Mouse (Mus musculus): ENCODE data around the gene Nfil3. TPM values are rescaled to one million over a fixed set of nuclear protein-coding genes. Genes with fewer than 3 reads are reported as not detected.

The Nfil3 gene
- total RNA-seq, 2 experiments from 2014 or later: 0.85 TPM; not detected in 1

DNA sequence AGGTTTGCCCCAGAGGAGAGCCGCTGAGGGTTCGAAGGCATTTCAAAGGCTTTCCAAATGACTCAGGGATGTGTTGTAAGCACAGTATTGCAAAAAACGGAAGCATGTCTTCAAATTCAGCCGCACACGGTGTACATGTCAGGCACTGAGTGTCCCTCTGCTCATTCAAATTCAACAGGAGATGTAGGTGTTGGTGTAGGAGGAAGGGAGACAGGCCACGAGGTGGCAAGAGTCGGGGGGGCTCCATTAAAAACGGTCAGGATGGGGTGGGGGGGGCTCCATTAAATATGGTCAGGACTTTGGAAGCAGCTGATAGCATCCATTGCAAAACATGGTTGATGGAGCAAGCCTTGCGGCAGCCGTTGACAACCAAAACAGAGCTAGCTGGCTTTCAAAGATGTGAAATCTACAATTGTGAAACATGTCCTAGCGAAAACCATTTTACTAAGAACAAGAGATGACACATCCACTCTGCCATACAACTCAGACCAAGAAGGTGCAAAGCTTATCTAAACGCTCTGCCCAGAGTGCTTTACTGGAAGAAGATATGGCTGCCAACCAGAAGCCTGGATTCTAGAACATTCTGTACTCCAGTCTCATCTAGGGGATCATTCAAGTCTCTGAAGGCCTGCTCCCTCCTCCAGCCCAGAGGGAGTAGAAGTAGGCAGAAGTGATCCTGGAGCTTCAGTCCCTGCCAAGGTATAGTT is 4.8 kb upstream of the Nfil3 start:
- ATAC-seq (replicated peaks; ENCODE audit: low FRiP score, low TSS enrichment, poor library complexity, severe bottlenecking): no peak

DNA sequence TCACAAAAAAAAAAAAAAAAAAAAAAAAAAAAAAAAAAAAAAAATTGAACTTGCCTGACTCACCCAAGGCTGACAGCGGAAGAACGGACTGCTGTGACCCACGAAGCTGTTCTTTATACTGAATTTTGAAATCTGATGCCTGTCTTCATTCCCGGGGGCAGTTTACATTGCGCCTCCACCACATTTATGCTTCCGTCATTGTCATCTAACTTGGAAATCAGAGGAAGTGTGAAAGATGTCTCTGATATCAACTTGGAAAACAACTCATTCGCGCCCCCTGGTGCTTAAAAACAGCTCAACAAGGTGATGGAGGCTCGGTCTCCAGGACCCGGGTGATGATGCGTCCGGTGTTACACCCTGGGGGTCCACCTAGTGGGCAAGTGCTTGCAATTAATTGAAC is 1.8 kb upstream of the Nfil3 start:
- peak; percentile 69; the same call in 1 of the 2 replicates for ATAC-seq (replicated peaks; ENCODE audit: low FRiP score, low TSS enrichment, poor library complexity, severe bottlenecking)

DNA sequence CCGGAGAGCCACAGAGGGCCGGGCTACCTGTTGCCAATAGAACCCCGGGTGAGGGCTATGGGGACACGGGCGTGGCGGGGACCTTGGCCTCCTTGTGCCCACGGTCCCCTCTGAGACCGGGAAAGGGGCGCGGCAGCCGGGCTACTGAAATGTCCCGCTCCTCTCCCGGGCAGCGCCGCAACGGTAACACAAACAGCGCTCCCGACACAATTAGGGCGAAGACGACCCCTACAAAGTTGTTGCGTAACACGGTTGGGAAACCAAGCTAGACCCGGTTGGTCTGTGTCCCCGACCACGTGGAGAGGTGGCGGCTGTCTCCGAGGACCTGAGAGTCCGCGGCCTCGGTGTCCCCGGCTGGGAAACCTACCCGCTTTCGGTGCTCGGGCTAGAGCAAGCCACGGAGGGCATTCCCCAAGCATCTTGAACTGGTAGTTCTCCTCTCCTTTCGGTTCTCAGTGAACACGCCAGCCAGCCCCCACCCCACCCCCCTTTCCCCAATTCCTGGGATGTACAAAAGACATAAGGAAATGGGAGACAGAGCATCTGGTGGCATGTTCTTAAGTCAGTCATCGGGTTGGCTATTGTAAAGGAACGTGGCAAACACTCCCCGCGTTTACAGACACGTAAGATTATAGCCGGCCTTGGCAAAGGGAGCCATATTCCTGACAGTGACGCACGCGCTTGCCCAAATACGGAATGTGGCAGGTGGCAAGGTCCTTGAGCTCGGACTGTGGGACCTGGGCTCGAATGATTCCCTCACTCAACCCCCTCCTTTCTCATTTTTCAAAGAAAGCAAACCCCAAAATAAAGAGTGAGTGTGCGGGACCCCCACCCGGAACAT is 788 bp upstream of the Nfil3 start:
- peak; percentile 5; the same call in 1 of the 2 replicates for ATAC-seq (replicated peaks; ENCODE audit: low FRiP score, low TSS enrichment, poor library complexity, severe bottlenecking)

DNA sequence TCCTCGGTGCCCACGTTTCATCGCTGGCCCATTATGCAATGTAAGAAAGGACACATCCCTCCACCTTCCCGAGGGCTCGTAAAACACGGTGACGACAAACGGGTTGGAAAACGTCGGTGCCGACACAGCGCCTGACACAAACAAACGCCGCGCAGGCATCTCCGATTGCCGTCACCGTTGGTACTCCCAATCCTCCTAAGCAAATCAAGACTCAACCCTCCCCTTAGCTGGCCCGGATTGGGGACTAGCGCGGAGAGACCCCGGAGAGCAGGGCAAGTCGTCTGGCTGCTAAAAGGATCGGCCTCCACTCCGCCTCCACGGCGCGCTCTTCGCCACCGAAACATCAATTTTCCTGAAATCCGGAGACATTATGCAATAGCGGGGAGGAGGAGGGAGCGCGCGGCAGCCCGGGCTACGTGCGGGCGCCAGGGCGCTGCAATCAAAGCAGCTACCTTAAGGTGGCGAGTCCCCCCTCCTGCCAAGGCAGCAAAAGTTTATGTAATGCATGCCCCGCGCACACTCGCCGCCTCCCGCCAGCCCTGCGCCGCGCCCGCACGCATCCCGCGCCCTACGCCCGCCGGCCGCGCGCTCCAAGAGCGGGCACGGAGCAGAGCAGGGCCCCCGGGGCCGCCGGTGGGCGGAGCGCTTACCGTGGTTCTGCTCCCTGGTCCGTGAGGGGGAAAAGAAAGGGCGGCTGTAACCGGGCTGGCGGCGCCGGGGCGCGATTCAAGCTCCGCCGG is 492 bp downstream of the Nfil3 start:
- peak; percentile 25; the same call in 1 of the 2 replicates for ATAC-seq (replicated peaks; ENCODE audit: low FRiP score, low TSS enrichment, poor library complexity, severe bottlenecking)

DNA sequence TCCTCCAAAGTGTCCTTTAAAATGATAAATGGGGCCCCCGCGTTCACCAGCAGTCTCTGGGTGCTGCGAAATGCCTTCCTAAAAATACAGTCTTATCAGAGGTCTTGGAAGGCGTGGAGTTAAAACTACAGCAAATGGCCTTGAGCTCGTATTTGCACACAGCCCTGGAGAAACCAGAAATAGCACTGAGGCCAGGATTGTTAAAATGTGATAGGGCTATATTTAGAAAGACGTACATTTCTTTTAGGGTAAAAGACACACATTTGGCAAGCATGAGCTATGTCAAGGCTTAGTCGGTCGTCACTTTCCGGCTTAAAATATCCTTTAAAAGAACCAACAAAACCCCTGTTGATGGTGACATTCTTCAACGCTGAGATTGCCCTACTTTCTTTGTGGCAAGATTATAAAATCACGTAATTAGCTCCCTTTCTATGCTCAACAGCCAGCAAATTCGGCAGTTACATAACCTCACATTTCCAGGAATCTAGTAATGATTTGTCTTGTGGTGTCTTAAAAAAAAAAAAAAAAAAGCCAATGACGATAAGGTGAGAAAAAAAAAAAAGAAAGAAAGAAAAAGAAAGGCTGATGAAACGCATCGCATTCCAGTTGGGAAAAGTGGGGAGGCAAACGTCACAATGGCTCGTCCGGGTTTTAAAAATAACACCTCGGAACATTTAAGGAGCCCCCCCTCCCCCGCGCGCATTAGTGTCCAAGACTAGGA is 1.4 kb downstream of the Nfil3 start:
- no peak for ATAC-seq (replicated peaks; ENCODE audit: low FRiP score, low TSS enrichment, poor library complexity, severe bottlenecking)

DNA sequence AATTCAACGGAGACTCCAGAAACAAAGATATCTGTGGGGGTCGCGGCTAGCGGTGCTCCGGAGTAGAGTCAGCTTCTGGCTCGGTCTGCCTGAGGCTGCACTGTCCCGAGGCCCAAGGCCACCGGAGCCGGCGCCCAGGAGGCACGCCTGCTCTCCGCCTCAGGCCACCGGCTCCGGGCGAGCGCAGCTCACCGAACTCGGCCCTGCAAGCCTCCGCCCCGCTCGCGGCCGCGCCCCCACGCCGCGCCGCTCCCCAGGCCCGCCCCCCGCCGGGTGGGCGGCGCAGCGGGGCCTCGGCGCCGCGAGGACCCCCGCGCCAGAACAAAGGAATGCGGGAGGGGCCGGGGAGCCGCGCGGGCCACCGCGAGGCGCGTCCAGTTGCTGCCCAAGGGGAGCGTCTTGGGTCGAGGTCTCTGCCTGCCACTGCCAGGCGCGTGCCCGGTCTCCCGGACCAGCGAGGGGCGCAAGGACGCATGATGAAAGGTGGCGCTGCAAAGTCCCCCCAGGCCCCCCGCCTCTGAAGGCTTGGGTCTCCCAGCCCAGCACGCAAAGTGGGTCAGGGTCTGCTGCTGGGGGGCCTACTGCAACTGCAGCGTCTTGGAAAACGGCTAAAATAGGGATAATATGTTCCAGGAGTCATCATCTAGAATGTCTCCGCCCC is 2.4 kb downstream of the Nfil3 start:
- ATAC-seq (replicated peaks; ENCODE audit: low FRiP score, low TSS enrichment, poor library complexity, severe bottlenecking): no peak

DNA sequence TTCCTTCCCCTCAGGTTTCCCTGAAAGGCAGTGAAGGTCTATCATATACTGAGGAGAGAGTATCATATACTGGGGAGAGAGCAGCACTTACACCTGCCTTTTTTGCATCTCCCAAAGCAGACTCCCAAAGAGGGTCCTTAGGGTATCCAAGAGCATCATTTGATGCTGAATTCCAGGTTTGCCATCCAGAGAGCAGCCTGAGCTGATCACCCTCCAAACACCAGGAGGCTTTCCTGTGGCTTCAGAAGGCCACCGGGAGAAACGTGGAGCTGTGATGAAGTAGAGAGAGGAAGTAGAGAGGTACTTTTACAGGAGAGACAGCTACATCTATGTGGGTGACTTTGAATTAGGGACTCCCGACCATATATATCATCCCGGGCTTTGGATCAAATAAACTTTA is 3.1 kb downstream of the Nfil3 start:
- no peak for ATAC-seq (replicated peaks; ENCODE audit: low FRiP score, low TSS enrichment, poor library complexity, severe bottlenecking)

DNA sequence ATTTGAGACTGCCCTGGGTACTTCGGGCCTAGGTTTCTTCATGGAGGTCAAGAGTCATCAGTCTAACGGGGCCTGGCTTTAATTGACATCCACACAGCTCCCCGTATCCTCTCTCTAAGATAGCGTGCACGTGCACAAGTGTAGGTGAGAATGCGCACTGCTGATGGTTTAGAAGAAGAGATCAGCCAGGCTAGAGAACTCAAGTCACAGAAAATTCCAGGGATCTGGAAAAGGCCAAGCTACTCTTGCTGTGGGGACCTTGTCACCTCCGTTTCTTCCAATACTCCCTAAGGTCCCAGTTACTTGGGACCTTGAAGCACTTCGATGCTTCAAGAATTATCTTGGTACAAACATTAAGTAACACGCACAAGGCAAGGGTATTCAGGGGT is 3.7 kb downstream of the Nfil3 start:
- no peak for ATAC-seq (replicated peaks; ENCODE audit: low FRiP score, low TSS enrichment, poor library complexity, severe bottlenecking)

DNA sequence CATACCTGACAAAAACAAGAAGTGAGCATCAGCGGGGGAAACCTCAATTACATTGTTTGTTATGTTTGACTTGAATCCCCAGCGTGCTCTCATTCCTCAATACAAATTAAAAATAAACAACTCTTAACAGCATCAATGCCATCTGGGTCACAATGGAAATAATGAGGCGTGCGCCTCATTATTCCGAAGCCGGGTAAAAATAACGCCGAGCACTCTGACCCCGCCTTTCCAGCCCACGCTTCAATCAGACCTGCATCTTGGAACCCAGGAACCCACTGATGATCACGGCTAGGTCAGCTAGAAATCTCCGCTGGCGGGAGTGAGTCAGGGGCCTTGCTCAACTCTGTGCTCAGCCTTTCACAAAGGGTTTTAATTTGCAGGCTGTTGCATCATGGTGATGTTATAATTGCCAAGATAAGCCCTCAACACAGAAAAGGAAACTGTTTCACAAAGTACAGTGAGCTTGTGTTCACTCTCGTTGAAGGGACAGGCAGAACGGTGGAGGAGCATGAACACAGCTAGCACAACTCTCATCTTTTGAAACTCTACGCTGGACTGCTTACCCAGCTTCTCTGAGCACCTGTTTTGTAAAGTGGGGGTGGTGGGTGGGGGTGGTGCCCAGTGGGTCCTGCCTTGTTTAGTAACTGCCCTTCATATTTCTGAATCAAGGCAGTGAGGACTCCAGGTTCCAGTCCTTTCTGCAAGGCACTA is 4.2 kb downstream of the Nfil3 start:
- ATAC-seq (replicated peaks; ENCODE audit: low FRiP score, low TSS enrichment, poor library complexity, severe bottlenecking): no peak

DNA sequence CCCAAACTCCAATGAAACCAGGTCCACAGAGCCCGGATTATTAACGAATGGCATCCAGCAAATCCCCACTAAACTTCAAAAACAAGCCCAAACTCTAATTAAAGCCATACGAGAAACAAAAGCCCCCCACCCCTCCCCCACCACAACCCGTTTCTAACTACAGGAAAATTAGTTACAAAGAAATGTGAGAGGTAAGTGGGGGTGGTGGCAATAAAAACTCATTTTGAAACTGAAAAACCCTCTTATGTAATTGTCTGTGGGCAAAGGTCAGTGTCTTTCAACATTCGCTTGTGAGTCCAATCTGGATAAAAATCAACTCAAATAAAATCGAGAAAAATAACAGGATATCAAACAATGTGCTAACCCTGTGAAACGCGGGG is 4.8 kb downstream of the Nfil3 start:
- no peak for ATAC-seq (replicated peaks; ENCODE audit: low FRiP score, low TSS enrichment, poor library complexity, severe bottlenecking)

DNA sequence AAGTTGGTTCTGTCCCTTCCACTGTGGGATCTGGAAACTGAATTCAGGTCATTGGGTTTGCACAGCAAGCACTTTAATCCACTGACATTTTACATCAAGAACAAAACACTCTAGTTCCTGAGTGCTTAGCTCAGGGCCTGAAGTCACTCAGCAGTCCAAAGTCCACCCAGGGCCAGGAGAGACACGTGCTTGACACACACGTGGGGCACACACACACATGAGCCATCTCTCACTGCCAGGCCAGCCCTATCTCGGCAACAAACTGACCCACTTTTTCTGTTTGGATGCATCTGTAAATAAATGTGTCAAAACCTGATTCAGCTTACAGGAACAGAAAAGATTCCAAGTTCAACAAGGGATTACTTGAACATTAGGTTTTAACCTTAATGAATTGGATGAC is 6.2 kb downstream of the Nfil3 start:
- no peak for ATAC-seq (replicated peaks; ENCODE audit: low FRiP score, low TSS enrichment, poor library complexity, severe bottlenecking)

DNA sequence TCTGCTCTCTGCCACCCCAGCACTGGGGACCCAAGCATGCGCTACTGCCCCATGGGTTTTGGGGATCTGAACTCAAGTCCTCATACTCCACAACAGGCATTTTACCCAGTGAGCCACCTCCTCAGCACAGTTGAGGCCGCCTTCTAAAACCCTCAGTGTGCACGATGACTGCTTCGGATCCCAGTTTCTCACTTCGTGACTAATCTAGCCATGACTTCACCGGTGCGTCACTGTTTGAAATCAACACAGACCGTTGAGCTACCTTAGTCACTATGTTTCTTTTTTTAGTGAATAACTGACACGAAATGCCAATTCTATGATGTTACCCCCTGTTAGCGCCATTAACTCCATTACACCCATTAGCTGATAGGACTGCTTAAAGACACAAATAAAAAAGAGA is 7.4 kb downstream of the Nfil3 start:
- no peak for ATAC-seq (replicated peaks; ENCODE audit: low FRiP score, low TSS enrichment, poor library complexity, severe bottlenecking)

DNA sequence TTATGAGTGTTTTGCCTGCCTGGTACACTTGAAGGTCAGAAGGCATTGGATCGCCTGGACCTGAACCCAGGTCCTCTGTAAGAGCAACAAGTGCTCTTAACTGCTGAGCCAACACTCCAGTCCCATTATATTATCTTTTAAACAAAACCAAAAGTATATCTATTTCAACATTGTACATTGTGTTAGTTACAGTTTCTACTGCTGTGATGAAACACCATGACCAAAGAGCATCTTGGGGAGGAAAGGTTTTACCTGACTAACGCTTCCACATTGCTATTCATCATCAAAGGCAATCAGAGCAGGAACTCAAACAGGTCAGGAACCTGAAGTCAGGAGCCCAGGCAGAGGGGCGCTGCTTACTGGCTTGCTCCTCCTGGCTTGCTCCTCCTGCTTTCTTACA is 8.2 kb downstream of the Nfil3 start:
- ATAC-seq (replicated peaks; ENCODE audit: low FRiP score, low TSS enrichment, poor library complexity, severe bottlenecking): no peak

DNA sequence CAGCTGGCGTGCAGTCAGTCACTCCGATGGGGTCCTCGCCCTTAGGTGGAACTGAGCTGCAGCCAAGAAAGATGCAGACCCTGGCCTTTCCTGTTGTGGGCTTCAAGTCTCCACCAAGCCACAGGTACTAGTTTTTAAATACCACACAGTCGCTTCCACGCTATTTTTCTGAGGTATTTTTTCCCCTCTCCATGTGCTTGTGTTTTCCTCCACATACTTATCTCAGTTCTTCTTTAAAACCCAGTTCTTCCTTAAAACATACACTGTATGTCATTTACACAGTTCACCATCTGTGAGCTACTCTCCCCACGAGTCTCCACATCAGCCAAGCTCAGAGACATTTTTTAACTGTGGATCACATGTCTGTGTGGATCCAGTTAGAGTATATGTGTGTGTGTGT is 10.0 kb downstream of the Nfil3 start:
- ATAC-seq (replicated peaks; ENCODE audit: low FRiP score, low TSS enrichment, poor library complexity, severe bottlenecking): no peak

DNA sequence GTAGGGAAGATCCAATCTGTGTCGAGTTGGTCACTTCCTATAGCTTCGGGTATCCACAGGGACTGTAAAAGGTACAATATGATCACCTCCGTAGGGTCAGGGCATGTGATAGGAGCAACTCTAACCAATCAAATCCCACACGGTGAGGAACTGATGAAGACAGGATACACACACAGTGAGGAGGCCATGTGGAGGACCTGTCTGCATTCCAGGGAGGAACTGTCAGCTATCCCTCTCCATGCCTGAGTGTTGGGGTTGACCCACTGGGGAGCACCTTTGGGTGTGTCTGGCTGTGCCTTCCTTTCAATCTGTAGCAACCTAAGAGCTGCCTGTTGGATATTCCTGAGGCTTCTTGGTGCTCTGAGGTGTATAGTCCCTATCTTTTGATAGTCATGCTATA is 18.0 kb downstream of the Nfil3 start:
- no peak for ATAC-seq (replicated peaks; ENCODE audit: low FRiP score, low TSS enrichment, poor library complexity, severe bottlenecking)

DNA sequence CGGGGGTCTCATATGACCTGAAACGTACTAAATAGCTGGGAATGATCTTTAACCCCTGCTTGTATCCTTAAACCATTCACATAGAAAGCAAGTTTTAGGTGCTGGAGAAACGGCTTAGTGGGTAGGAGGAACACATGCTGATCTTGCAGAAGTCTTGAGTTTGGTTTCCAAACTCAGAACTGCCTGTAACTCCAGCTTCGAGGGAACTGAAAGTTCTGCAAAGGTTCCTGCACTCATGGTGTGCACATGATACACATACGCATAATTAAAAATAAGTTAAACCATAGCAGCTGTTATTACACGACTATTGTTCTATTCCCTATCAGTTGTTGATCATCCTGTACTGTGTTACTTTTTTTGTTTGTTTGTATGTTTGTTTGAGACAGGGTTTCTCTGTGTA is 18.5 kb downstream of the Nfil3 start:
- ATAC-seq (replicated peaks; ENCODE audit: low FRiP score, low TSS enrichment, poor library complexity, severe bottlenecking): no peak

DNA sequence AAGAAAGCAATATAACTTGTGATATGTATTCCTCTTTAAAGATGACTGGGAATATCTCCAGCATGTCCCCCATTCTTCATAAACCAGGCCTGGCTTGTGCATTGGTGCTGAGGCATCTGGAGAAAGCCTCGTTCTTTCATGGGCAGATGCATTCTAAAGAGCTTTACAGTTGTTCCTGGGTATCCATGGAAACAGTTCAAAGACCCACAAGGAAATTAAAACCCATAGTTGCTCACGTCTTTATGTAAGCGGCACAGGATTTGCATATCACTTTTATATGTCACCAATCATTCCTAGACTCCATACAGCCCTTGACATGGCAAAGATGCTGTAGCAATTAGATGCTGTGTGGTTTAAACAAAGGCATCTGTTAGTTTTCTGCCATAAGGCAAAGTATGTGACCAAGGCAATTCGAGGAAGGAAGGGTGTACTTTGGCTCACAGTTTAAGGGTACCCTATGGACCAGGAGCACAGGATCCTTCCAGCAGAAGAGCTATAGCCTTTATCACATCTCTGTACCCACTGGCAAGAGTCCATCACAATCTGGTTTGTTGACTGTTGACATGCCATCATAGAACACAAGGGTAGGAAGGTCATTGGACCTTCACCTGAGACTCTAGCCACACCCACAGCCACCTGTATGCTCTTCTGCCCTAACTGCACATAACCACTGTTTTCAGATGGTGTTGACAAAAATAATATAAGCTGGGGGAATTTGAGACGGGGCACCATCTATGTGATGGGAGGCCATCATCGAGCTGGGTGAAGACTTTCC is 26.9 kb downstream of the Nfil3 start:
- no peak for ATAC-seq (replicated peaks; ENCODE audit: low FRiP score, low TSS enrichment, poor library complexity, severe bottlenecking)

DNA sequence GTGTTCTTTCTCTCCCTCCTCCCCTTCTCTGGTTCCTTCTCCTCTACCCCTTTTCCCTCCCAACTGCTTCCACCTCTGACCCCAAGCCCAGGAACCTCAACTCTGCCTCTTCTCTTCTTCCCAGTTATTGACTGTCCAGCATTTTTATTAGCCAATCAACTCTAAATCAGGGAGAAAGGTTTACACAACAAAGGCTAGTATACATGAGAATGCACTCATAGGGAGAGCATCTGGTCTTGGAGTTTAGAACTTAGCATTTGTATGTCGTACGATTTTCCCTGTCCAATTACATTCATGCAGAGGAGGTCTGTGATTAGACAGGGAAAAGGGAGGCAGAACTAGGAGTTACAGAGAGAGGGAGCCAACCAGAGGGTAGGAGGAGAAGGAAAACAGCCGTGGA is 31.7 kb downstream of the Nfil3 start:
- no peak for ATAC-seq (replicated peaks; ENCODE audit: low FRiP score, low TSS enrichment, poor library complexity, severe bottlenecking)

Data from megakaryocyte-erythroid progenitor cell, adult 5-6 weeks (primary cell).